Mouse (Mus musculus) embryonic facial prominence, embryonic 13.5 days (tissue): ENCODE results near the gene Sctr. TPM values are rescaled to one million over a fixed set of nuclear protein-coding genes. Genes with fewer than 3 reads are reported as not detected.

Experiments used
- ATAC-seq: fragments of 200-750 bp; cut with Nextera tagmentation; 2 replicates; pipeline ENCODE4 v1.8.0; 2017; ENCODE audit warnings: low read depth; ENCODE audit not compliant: insufficient number of reproducible peaks, insufficient read depth, low FRiP score, low TSS enrichment
- H3K27ac ChIP-seq: fragments of 300-500 bp; sonication (generic); 2 replicates; pipeline ENCODE4 v1.5.1; 2015; ENCODE audit warnings: moderate library complexity, mild to moderate bottlenecking, inconsistent platforms
- H3K27me3 ChIP-seq: fragments of 300-500 bp; sonication (generic); 2 replicates; pipeline ENCODE4 v1.6.1; 2015; ENCODE audit warnings: mild to moderate bottlenecking, inconsistent platforms
- H3K36me3 ChIP-seq: fragments of 300-500 bp; sonication (generic); 2 replicates; pipeline ENCODE4 v1.6.1; 2015; ENCODE audit warnings: mild to moderate bottlenecking, inconsistent platforms
- H3K4me1 ChIP-seq: fragments of 300-500 bp; sonication (generic); 2 replicates; pipeline ENCODE4 v1.6.1; 2015; ENCODE audit warnings: inconsistent platforms
- H3K4me2 ChIP-seq: fragments of 300-500 bp; sonication (generic); 2 replicates; pipeline ENCODE4 v1.6.1; 2015; ENCODE audit warnings: moderate library complexity, mild to moderate bottlenecking, inconsistent platforms
- H3K4me3 ChIP-seq: fragments of 300-500 bp; sonication (generic); 2 replicates; pipeline ENCODE4 v1.5.1; 2015; ENCODE audit warnings: mild to moderate bottlenecking, inconsistent platforms
- H3K9ac ChIP-seq: fragments of 300-500 bp; sonication (generic); 2 replicates; pipeline ENCODE4 v1.6.1; 2015; ENCODE audit warnings: mild to moderate bottlenecking, inconsistent platforms
- H3K9me3 ChIP-seq: fragments of 300-500 bp; sonication (generic); 2 replicates; pipeline ENCODE4 v1.6.1; 2016; ENCODE audit warnings: inconsistent platforms
- WGBS: fragments of 180-500 bp; shearing (Covaris S2); methylation state at CpG from one replicate; pipeline ENCODE4 v1.1.7; 2015; ENCODE audit warnings: mixed read lengths; 5-methylcytosine and 5-hydroxymethylcytosine counted together
- polyA plus RNA-seq: library from polyadenylated mRNA; unstranded; fragments of >200 nt; fragmentation: Nextera tagmentation; extraction: Ambion mirVana; gene quantifications from 2 replicates; pipeline ENCODE4 v1.2.1, GENCODE M21; 2015

Gene Sctr
- polyA plus RNA-seq, 1 experiment from 2014 or later: not detected

DNA sequence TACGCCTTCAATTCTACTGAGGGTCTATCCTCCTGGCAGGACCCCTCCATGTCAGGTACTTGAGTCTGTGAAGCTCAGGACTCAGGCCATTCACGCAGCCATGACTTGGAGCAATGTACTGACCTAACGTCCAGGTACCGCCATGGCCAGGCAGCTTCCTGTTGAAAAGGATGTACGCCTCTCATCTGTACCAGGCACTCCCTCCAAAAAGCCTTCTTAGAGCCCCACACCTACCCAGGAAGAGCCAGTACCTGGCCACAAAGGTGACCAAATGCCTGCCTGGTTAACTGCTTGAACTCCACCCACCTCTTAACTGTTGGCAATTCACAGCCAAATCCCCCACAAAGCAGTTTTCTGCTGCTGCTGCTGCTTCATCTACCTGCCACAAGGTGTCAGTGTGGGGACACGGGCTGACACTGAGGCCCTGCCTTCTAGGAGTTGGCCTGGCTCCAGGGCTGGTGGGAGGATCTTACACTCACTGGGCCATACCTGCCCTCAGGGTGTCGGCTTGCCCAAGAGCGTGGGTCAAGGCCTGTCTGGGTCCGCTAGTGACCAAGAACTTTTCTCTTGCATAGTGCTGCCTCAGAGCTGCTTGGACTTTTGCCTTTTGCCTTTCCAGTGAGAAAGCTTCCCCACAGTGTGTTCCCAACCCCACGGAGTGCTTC, 26.2 kb downstream of the Sctr start:
- WGBS: 44% methylated on average over 10 of the region's 10 CpGs
- H3K27me3 ChIP-seq: no peaks in the 10 kb centered on the region
- no peak overlapping the region for H3K4me3 ChIP-seq
- no peaks in the 10 kb centered on the region for H3K9me3 ChIP-seq
- H3K9ac ChIP-seq: no peak overlapping the region
- 0 out of 2 replicates have a peak, but pooled peaks have one; percentile 54 for ATAC-seq
- no peak overlapping the region for H3K27ac ChIP-seq
- peaks cover 3% of the 10 kb centered on the region; the same call in 1 of the 2 replicates for H3K4me1 ChIP-seq
- H3K36me3 ChIP-seq: no peaks in the 10 kb centered on the region
- H3K4me2 ChIP-seq: no peak overlapping the region

DNA sequence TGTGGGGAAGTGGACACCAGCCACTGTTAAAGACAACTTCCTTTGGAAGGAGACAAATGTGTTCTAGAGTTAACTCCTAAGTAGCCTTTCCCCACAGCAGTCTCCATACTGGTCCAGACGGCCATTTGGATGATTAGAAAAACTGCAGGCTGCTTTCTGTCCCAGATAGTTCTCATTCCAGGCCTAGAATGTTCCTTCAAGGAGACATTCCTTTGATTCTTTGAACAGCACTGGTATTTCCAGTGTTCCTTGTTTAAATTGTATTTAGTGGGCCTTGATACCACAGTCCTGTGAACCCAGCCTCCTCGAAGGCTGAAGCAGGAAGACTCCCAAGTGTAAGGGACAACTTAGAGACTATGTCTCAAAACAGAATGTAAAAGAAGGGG, 26.8 kb downstream of the Sctr start:
- H3K36me3 ChIP-seq: no peaks in the 10 kb centered on the region

DNA sequence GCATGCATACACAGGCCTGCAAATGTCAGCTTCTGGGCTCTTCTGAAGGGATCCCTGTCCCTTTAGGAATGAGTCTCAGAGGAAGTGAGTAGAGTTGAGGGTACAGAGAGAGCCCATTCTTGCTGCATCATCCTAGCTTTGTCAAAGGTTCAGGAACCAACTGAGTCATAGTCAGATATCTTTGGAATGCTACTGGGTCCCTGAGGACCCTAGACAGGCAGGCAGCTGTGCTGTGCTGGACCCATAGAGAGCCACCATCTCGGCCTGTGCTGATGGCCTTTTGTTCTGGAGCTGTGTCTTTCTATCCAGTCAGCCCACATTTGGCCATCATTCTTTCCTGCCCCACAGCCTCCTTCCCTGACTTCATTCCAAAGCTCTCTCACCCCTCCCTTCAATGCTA, 28.1 kb downstream of the Sctr start:
- Histone ChIP-seq H3K27ac (no peak overlapping the region), H3K4me2 (no peak overlapping the region), H3K36me3 (no peaks in the 10 kb centered on the region), H3K4me1 (peaks cover 3% of the 10 kb centered on the region; the same call in 1 of the 2 replicates), H3K4me3 (no peak overlapping the region), H3K9ac (no peak overlapping the region), H3K27me3 (no peaks in the 10 kb centered on the region), H3K9me3 (no peaks in the 10 kb centered on the region)
- ATAC-seq: no peak
- WGBS: 71% methylated on average over 1 of the region's 1 CpGs

More for the DNA sequence above, 26.8 kb downstream of the Sctr start:
- H3K9me3 ChIP-seq: no peaks in the 10 kb centered on the region
- H3K27ac ChIP-seq: no peak overlapping the region
- no peak for ATAC-seq
- H3K27me3 ChIP-seq: no peaks in the 10 kb centered on the region
- peaks cover 3% of the 10 kb centered on the region; the same call in 1 of the 2 replicates for H3K4me1 ChIP-seq
- no peak overlapping the region for H3K4me3 ChIP-seq
- no peak overlapping the region for H3K4me2 ChIP-seq
- H3K9ac ChIP-seq: no peak overlapping the region
- 71% methylated on average over 2 of the region's 2 CpGs for WGBS

DNA sequence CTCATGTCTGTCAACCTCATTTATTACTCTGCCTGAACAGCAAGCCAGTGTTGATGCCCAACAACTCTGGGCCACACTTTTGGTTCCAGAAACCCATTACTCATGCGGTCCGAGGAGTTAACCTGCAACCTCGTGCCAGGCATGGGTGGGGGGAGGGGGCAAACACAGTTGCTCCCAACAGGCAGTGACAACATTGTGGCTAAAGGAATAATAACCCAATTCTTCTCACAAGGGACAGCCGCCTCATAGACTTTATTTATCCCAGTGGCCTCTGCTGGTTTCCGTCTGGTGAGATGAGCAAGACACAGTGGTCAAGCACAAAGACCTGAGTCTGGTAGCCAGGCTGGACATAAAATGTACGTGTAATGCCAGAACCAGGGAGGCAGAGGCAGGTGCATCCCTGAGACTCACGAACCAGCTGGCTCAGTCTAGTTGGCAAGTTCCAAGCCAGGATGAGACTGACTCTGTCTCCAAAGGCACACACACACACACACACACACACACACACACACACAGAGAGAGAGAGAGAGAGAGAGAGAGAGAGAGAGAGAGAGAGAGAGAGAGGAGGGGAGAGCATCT, 28.9 kb downstream of the Sctr start:
- Histone ChIP-seq H3K27me3 (no peaks in the 10 kb centered on the region), H3K4me2 (no peak overlapping the region), H3K36me3 (no peaks in the 10 kb centered on the region), H3K4me1 (peaks cover 3% of the 10 kb centered on the region; the same call in 1 of the 2 replicates), H3K9ac (no peak overlapping the region), H3K27ac (no peak overlapping the region), H3K9me3 (no peaks in the 10 kb centered on the region), H3K4me3 (no peak overlapping the region)
- WGBS: 75% methylated on average over 7 of the region's 7 CpGs
- no peak for ATAC-seq

DNA sequence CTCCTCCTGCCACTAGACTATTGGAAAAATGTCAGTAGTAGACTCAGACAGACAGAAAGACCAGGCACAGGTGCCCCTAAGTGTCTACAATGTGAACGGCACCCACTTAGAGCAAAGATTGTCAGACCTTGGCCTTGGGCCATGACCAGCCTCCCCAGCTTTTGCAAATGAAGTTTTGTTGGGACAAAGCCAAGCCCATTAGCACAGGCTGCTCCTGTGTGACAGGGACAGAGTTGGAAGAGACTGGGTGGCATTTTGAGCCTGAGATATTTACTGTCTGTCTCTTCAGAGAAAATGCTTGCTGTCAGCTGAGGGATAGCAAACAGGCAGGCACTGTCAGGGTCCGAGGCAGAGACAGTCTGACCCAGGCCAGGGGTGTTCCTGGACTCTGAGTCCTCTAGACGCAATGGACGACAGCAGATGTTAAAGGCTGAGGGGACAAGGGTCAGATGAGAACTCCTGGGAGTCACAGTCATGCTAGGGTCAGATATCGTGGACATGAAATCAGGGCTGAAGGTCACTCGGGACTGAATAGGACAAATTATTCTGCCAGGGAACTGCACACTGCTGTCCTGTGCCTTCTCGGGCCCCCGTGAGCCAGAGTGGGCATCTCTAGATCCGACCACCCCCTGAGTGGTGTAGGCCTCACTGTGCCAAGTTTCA, 30.5 kb downstream of the Sctr start:
- Histone ChIP-seq H3K27ac (no peak overlapping the region), H3K4me1 (peaks cover 3% of the 10 kb centered on the region; the same call in 1 of the 2 replicates), H3K4me2 (no peak overlapping the region), H3K36me3 (no peaks in the 10 kb centered on the region), H3K27me3 (no peaks in the 10 kb centered on the region), H3K9me3 (no peaks in the 10 kb centered on the region), H3K9ac (no peak overlapping the region), H3K4me3 (no peak overlapping the region)
- no peak for ATAC-seq
- WGBS: 56% methylated on average over 9 of the region's 9 CpGs

DNA sequence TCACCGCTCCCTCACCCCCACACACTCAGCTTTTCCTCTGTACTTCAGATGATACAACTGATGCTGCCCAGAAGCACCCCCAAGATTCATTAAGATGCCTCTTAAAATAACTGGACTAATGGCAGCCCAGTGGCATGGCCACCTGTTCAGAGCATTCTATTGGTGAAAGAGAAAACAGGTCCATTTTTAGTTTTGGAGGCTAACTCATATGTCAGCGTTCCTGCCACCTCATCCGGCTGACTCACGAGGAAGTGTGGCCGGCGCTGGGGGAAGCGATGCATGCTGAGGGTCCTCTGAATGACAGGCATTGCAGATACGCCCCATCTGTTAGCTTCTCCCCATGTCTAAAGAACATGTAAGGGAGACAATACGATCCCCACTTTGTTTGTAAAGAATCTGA, 31.9 kb downstream of the Sctr start:
- no peaks in the 10 kb centered on the region for H3K27me3 ChIP-seq
- H3K9ac ChIP-seq: no peak overlapping the region
- H3K9me3 ChIP-seq: no peaks in the 10 kb centered on the region
- H3K4me2 ChIP-seq: no peak overlapping the region
- no peak overlapping the region for H3K27ac ChIP-seq
- 79% methylated on average over 9 of the region's 9 CpGs for WGBS
- no peak for ATAC-seq
- H3K36me3 ChIP-seq: no peaks in the 10 kb centered on the region
- H3K4me3 ChIP-seq: no peak overlapping the region
- H3K4me1 ChIP-seq: no peaks in the 10 kb centered on the region

DNA sequence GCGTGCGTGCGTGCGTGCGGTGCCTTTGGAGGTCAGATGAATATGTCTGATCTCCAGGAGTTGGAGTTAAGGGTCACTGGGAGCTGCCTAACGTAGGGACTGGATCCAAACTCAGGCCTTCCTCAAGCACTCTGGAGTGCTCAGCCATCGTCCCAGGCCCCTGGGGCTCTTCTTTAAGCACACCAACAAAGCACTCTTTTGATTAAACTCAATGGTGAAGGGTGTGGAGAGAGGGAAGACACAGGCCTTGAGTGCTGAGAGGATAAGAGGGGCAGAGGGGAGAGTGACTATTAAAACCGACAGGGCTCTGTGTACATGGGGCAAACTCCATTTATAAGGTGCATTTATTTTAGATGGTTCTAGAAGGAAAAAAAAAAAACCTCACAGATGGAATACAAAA, 35.7 kb downstream of the Sctr start:
- ATAC-seq: no peak
- no peaks in the 10 kb centered on the region for H3K36me3 ChIP-seq
- H3K9me3 ChIP-seq: no peaks in the 10 kb centered on the region
- H3K27ac ChIP-seq: no peak overlapping the region
- no peaks in the 10 kb centered on the region for H3K4me1 ChIP-seq
- H3K9ac ChIP-seq: no peak overlapping the region
- 65% methylated on average over 8 of the region's 8 CpGs for WGBS
- H3K4me3 ChIP-seq: no peak overlapping the region
- H3K27me3 ChIP-seq: no peaks in the 10 kb centered on the region
- H3K4me2 ChIP-seq: no peak overlapping the region

DNA sequence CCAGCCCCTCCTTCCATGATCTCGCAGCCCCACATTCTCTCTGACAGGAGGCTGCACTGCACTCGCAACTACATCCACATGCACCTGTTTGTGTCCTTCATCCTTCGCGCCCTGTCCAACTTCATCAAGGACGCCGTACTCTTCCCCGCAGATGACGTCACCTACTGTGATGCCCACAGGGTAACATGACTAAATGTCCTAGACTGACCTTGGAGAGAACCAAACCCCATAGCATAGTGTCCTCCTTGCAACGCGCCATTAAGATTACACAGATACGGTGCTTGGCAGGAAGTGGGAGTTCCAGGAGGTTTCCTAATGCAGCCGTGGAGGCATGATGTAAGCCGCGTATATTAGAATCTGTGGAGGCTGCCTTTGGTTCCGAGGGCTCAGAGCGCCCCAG, 37.9 kb downstream of the Sctr start:
- no peak overlapping the region for H3K27ac ChIP-seq
- 90% methylated on average over 16 of the region's 16 CpGs for WGBS
- no peak overlapping the region for H3K4me2 ChIP-seq
- no peak overlapping the region for H3K9ac ChIP-seq
- ATAC-seq: no peak
- H3K4me1 ChIP-seq: no peaks in the 10 kb centered on the region
- H3K4me3 ChIP-seq: no peak overlapping the region
- H3K27me3 ChIP-seq: no peaks in the 10 kb centered on the region
- H3K9me3 ChIP-seq: no peaks in the 10 kb centered on the region
- H3K36me3 ChIP-seq: no peaks in the 10 kb centered on the region

DNA sequence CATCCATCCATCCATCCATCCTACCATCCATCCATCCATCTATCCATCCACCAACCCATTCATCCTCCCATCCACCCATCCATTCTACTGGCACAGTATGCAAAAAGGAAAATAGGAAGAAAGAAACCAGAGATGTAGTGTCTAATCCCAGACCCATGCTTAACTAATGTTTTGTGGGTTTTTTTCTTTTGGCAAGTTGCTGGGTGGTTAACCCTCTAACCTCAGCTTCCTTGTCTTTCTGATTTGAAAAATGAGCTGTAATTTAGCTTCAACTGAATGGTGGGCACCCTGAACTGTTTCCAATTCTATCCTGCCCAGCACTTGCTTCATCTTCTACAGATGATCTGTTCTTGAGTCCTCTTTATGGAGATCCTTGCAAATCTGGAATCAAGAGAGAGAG, 40.6 kb downstream of the Sctr start:
- H3K9ac ChIP-seq: no peak overlapping the region
- no peaks in the 10 kb centered on the region for H3K9me3 ChIP-seq
- no peak overlapping the region for H3K4me2 ChIP-seq
- no peaks in the 10 kb centered on the region for H3K27me3 ChIP-seq
- no peak overlapping the region for H3K4me3 ChIP-seq
- no peaks in the 10 kb centered on the region for H3K4me1 ChIP-seq
- no peaks in the 10 kb centered on the region for H3K36me3 ChIP-seq
- ATAC-seq: no peak
- no peak overlapping the region for H3K27ac ChIP-seq

DNA sequence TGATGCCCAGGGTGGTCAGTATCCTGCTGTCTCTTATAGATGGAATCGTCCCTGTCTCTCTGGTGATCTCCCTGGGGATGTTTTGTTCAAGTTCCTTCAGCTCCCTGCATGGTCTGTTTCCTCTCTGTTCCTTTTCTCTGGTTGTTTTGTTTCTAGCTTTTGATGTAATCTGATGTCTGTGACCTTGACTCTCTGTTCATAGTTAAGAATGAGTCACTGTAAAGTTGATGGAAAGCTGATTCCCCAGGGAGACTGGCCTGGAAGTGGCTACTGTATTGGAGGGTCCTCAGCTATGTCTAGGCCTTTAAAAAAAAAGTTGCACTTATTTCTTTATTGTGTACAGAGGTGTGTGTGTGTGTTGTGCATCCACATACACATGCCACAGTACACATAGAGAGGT, 44.4 kb downstream of the Sctr start:
- Histone ChIP-seq H3K27me3 (no peaks in the 10 kb centered on the region), H3K27ac (no peak overlapping the region), H3K9me3 (no peaks in the 10 kb centered on the region), H3K9ac (no peak overlapping the region), H3K4me1 (no peaks in the 10 kb centered on the region), H3K36me3 (no peaks in the 10 kb centered on the region), H3K4me2 (no peak overlapping the region), H3K4me3 (no peak overlapping the region)
- no peak for ATAC-seq
- WGBS: 51% methylated on average over 1 of the region's 1 CpGs

DNA sequence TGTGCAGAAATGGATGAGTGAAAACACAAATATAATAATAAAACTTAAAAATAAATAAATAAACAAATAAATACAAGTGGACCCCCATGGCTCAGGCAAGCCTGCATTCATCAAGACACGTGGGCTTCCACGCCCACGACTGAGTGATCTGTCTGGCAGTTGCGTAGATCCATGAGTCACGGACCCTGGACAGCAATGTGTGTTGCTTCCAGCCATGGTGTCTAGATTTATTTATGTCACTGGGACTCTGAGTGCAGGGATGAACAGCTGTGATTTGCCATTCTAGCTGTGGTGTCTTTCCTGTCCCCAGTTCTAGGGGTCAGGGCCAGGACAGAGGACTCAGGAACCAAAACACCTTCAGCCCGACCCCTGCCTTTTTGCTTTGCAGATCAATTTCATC, 48.3 kb downstream of the Sctr start:
- H3K9ac ChIP-seq: no peak overlapping the region

DNA sequence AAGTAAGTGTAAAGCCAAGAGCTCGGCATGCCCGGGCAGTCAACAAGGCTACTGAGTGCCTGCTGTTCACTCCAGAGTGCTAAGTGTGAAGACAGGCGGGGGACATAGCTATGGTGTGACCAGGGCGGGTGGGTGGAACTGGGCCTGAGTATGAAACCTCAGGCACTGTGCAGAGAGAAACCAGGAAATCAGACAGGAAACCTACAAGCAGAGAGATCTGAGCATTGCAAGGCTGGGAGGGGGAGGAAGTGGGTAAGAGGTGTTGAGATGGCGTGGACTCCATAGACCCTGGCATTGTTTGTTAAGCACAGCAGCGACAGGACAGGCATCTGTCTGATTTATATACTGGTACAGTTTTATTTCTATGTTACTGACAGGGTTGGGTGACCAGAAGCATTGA, 48.8 kb downstream of the Sctr start:
- Histone ChIP-seq H3K4me1 (peaks cover 7% of the 10 kb centered on the region), H3K27me3 (no peaks in the 10 kb centered on the region), H3K4me3 (no peak overlapping the region), H3K4me2 (no peak overlapping the region), H3K9ac (no peak overlapping the region), H3K36me3 (no peaks in the 10 kb centered on the region), H3K9me3 (no peaks in the 10 kb centered on the region), H3K27ac (no peak overlapping the region)
- no peak for ATAC-seq
- 75% methylated on average over 6 of the region's 6 CpGs for WGBS

More for the DNA sequence above, 48.3 kb downstream of the Sctr start:
- Histone ChIP-seq H3K4me3 (no peak overlapping the region), H3K9me3 (no peaks in the 10 kb centered on the region), H3K4me1 (peaks cover 7% of the 10 kb centered on the region), H3K4me2 (no peak overlapping the region), H3K36me3 (no peaks in the 10 kb centered on the region), H3K27me3 (no peaks in the 10 kb centered on the region), H3K27ac (no peak overlapping the region)
- 87% methylated on average over 6 of the region's 6 CpGs for WGBS
- ATAC-seq: no peak
